Mouse (Mus musculus): ENCODE measurements around the gene Echdc2. TPM values are rescaled to one million over a fixed set of nuclear protein-coding genes. Genes with fewer than 3 reads are reported as not detected.
"Not testable (repeated sequence)": the region's sequence is repeated elsewhere in the genome, so short reads cannot be mapped to it uniquely, and the experiment has no call there.

Gene Echdc2
- polyA plus RNA-seq, 1 experiment from 2014 or later = 45.7 TPM

DNA sequence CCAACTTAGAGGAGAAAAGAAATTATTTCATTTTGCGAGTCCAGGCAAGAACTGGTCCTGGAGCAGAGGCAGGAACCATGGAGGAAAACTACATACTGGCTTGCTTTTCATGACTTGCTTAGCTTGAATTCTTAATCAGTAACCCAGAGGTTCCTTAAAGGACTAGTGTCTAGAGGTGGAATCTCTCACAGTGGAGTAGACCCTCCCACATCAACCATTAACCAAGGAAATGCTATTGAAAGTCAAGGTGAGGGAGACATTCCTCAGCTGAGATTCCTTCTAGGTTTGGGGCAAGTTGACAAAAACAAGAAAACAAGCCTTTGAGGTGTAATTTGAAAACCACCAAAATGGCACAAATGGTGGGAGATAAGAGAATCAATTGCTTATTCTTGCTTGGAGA is 20.4 kb upstream of the Echdc2 start, which contains the start of gene Scp2:
Gene Scp2 (minus strand): TSS at position 119 of the 400 bp plus-strand sequence.
- Histone ChIP-seq H3K4me1 (no peaks in the 10 kb centered on the region), H3K4me3 (no peak within 1 kb of the TSS), H3K9ac (no peak within 1 kb of the TSS), H3K27me3 (no peaks in the 10 kb centered on the region), H3K4me2 (no peak within 1 kb of the TSS), H3K27ac (no peak within 1 kb of the TSS), H3K9me3 (no peaks in the 10 kb centered on the region), H3K36me3 (no peaks in the 10 kb centered on the region)
- no peak for ATAC-seq (ENCODE audit: insufficient number of reproducible peaks, low FRiP score, low TSS enrichment, low read depth)
- 62% methylated on average over 1 of the region's 1 CpGs for WGBS

- not testable (repeated sequence) for H3K9ac ChIP-seq; H3K4me3 ChIP-seq; H3K4me1 ChIP-seq; H3K27ac ChIP-seq; H3K27me3 ChIP-seq; ATAC-seq (ENCODE audit: insufficient number of reproducible peaks, low FRiP score, low TSS enrichment, low read depth); H3K4me2 ChIP-seq; H3K9me3 ChIP-seq; H3K36me3 ChIP-seq
- WGBS = 42% methylated on average over 3 of the region's 3 CpGs
Measured at GRCm38 (mm10) chr4:108145554-108145953, 19.7 kb upstream of the Echdc2 start.

- not testable (repeated sequence) for H3K4me2 ChIP-seq; H3K9me3 ChIP-seq; H3K4me1 ChIP-seq; H3K9ac ChIP-seq; ATAC-seq (ENCODE audit: insufficient number of reproducible peaks, low FRiP score, low TSS enrichment, low read depth); H3K36me3 ChIP-seq; H3K27ac ChIP-seq; H3K27me3 ChIP-seq; H3K4me3 ChIP-seq
- WGBS = 82% methylated on average over 1 of the region's 1 CpGs
Measured at GRCm38 (mm10) chr4:108155141-108155540, 10.1 kb upstream of the Echdc2 start.

DNA sequence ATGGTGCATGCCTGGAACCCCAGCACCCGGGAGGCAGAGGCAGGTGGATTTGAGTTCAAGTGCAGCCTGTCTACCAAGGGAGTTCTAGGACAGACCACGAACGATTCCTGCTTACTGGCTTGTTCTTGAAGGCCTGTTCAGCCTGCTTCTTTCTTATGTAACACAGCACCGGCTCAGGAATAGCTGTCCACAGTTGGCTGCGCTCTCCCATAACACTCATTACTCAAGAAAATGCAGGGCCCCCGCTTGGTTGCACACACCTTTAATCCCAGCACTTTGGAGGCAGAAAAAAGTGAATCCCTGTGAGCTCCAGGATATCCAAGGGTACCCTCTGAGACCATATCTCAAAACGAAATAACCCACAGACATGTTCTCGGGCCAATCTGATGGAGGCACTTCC is 3.3 kb upstream of the Echdc2 start:
- WGBS = 91% methylated on average over 8 of the region's 8 CpGs
- H3K27me3 ChIP-seq = no peaks in the 10 kb centered on the region
- H3K9ac ChIP-seq = no peak overlapping the region
- ATAC-seq (ENCODE audit: insufficient number of reproducible peaks, low FRiP score, low TSS enrichment, low read depth) = no peak
- H3K4me2 ChIP-seq = no peak overlapping the region
- H3K9me3 ChIP-seq = no peaks in the 10 kb centered on the region
- no peaks in the 10 kb centered on the region for H3K36me3 ChIP-seq
- no peak overlapping the region for H3K27ac ChIP-seq
- no peak overlapping the region for H3K4me3 ChIP-seq
- H3K4me1 ChIP-seq = 0 out of 2 replicates have a peak, but pooled peaks cover 7% of the 10 kb centered on the region

- H3K4me3 ChIP-seq = no peak overlapping the region
- WGBS = 88% methylated on average over 3 of the region's 3 CpGs
- 0 out of 2 replicates have a peak, but pooled peaks cover 7% of the 10 kb centered on the region for H3K4me1 ChIP-seq
- H3K36me3 ChIP-seq = no peaks in the 10 kb centered on the region
- H3K27ac ChIP-seq = no peak overlapping the region
- no peak overlapping the region for H3K4me2 ChIP-seq
- no peaks in the 10 kb centered on the region for H3K27me3 ChIP-seq
- no peaks in the 10 kb centered on the region for H3K9me3 ChIP-seq
- no peak overlapping the region for H3K9ac ChIP-seq
- ATAC-seq (ENCODE audit: insufficient number of reproducible peaks, low FRiP score, low TSS enrichment, low read depth) = no peak
Measured at GRCm38 (mm10) chr4:108163291-108163690, 1.9 kb upstream of the Echdc2 start.

- Histone ChIP-seq H3K9me3 (no peaks in the 10 kb centered on the region), H3K9ac (no peak overlapping the region), H3K27me3 (no peaks in the 10 kb centered on the region), H3K4me1 (0 out of 2 replicates have a peak, but pooled peaks cover 7% of the 10 kb centered on the region), H3K4me2 (no peak overlapping the region), H3K27ac (no peak overlapping the region), H3K4me3 (no peak overlapping the region), H3K36me3 (peaks cover 17% of the 10 kb centered on the region)
- 79% methylated on average over 4 of the region's 4 CpGs for WGBS
- no peak for ATAC-seq (ENCODE audit: insufficient number of reproducible peaks, low FRiP score, low TSS enrichment, low read depth)
Measured at GRCm38 (mm10) chr4:108166874-108167273, 1.6 kb downstream of the Echdc2 start.

DNA sequence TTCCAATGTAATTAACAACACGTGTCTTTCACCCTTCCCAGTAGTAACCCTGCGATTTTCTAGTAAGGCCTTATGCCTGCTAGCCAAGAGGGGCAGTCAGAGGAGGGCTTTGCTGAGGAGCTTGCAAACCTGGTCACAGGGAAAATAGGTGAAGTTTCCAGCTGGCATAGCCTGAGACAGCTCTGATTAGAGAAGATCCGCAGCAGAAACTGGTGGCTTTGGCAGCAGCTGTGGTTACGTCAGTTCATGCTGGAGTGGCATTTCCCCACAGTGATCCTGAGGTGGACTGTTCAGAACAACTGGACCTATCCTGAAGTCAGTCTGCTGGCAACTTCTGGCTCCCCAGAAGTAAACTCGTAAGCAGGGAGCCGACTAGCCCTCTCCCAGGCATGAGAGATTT is 2.8 kb downstream of the Echdc2 start:
- Histone ChIP-seq H3K4me3 (no peak overlapping the region), H3K4me2 (no peak overlapping the region), H3K36me3 (peaks cover 24% of the 10 kb centered on the region), H3K4me1 (0 out of 2 replicates have a peak, but pooled peaks cover 7% of the 10 kb centered on the region), H3K27me3 (no peaks in the 10 kb centered on the region), H3K9me3 (no peaks in the 10 kb centered on the region), H3K9ac (no peak overlapping the region), H3K27ac (no peak overlapping the region)
- no peak for ATAC-seq (ENCODE audit: insufficient number of reproducible peaks, low FRiP score, low TSS enrichment, low read depth)
- WGBS = 62% methylated on average over 6 of the region's 6 CpGs

GRCm38 (mm10) chr4:108182278-108182677 is 17.0 kb downstream of the Echdc2 start:
- H3K4me3 ChIP-seq = no peak overlapping the region
- peaks cover 18% of the 10 kb centered on the region; the same call in 1 of the 2 replicates for H3K36me3 ChIP-seq
- no peak overlapping the region for H3K9ac ChIP-seq
- 62% methylated on average over 1 of the region's 1 CpGs for whole genome bisulfite sequencing
- no peak overlapping the region for H3K27ac ChIP-seq
- H3K27me3 ChIP-seq = no peaks in the 10 kb centered on the region
- no peaks in the 10 kb centered on the region for H3K9me3 ChIP-seq
- no peaks in the 10 kb centered on the region for H3K4me1 ChIP-seq
- no peak overlapping the region for H3K4me2 ChIP-seq
- no peak for ATAC-seq (ENCODE audit: insufficient number of reproducible peaks, low FRiP score, low TSS enrichment, low read depth)

DNA sequence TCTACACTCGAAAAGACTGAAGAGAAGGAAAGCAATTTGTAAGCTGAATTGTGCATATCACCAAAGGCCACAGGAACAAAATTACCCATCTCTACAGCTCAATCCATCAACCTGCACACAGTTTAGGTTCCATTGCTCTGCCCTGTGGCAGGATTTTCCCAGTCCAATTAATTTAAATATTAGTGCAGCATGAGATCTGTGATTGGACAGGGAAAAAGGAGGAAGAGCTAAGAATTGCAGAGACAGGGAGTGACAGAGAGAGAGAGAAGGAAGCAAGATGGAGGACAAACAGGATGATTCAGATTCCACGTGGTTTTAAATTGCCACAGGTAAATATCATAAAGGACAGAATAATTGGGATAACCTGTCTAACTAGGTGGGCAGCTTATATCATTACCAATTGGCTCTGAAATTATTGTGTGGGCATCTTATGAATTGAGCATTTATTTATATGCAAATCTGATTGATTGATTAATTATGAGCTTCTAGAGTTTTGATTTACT is 27.6 kb downstream of the Echdc2 start:
- Histone ChIP-seq H3K9ac (no peak overlapping the region), H3K9me3 (no peaks in the 10 kb centered on the region; the same call in 1 of the 2 replicates), H3K4me1 (peaks cover 5% of the 10 kb centered on the region), H3K27me3 (no peaks in the 10 kb centered on the region), H3K36me3 (no peaks in the 10 kb centered on the region), H3K27ac (no peak overlapping the region), H3K4me3 (no peak overlapping the region), H3K4me2 (no peak overlapping the region)
- ATAC-seq (ENCODE audit: insufficient number of reproducible peaks, low FRiP score, low TSS enrichment, low read depth) = no peak
- WGBS = 81% methylated on average over 2 of the region's 2 CpGs

GRCm38 (mm10) chr4:108196277-108196855 is 31.1 kb downstream of the Echdc2 start:
- no peak for ATAC-seq (ENCODE audit: insufficient number of reproducible peaks, low FRiP score, low TSS enrichment, low read depth)
- no peak overlapping the region for H3K4me2 ChIP-seq
- 68% methylated on average over 6 of the region's 6 CpGs for WGBS
- no peak overlapping the region for H3K27ac ChIP-seq
- H3K4me1 ChIP-seq = peaks cover 5% of the 10 kb centered on the region
- H3K9ac ChIP-seq = no peak overlapping the region
- no peaks in the 10 kb centered on the region; the same call in 1 of the 2 replicates for H3K9me3 ChIP-seq
- no peaks in the 10 kb centered on the region for H3K27me3 ChIP-seq
- no peaks in the 10 kb centered on the region for H3K36me3 ChIP-seq
- H3K4me3 ChIP-seq = no peak overlapping the region

DNA sequence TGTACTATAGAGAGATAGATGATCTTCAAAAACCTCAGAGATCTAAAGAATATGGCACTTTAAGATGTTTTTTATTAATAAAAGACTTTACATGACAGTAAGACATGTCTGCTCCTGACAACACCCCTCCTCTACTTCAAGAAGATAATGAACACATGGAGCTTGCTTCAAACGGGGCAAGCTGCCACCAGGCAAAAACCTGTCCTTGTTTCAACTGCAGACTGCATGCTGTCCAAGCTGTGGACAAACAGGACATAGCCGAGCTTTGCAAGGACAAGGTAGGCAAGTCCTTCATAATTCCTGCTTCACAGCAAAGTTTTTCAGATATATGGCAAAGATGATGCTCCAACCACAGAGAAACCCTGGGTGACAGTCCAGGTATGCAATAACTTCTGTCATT is 34.0 kb downstream of the Echdc2 start:
- no peak overlapping the region for H3K4me2 ChIP-seq

DNA sequence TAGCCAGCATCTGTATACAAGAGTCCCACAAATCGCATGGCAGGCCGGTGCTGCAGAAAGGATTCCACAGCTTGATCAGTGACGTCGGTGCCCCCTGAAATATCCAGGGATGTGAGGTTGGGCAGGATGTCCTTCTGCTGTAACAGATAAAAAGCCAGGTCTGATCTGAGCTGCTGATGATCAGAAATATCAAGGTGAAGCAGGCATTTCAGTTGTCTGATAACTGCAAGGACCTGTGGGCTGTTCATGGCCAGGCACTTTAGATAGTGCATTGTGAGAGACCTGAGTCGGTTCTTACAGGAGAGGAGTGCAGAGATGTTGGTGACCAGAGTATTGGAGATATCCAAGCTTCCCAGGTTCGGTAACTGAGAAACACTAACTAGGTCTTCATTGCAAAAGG is 39.4 kb downstream of the Echdc2 start:
- no peak overlapping the region for H3K27ac ChIP-seq
- no peaks in the 10 kb centered on the region for H3K36me3 ChIP-seq
- ATAC-seq (ENCODE audit: insufficient number of reproducible peaks, low FRiP score, low TSS enrichment, low read depth) = no peak
- no peaks in the 10 kb centered on the region for H3K27me3 ChIP-seq
- no peak overlapping the region for H3K4me2 ChIP-seq
- no peaks in the 10 kb centered on the region for H3K4me1 ChIP-seq
- H3K9me3 ChIP-seq = no peaks in the 10 kb centered on the region
- WGBS = 84% methylated on average over 6 of the region's 6 CpGs
- H3K4me3 ChIP-seq = no peak overlapping the region
- H3K9ac ChIP-seq = no peak overlapping the region

More for the DNA sequence above, 34.0 kb downstream of the Echdc2 start:
- Histone ChIP-seq H3K9ac (no peak overlapping the region), H3K27me3 (no peaks in the 10 kb centered on the region), H3K4me1 (peaks cover 5% of the 10 kb centered on the region), H3K9me3 (no peaks in the 10 kb centered on the region), H3K4me3 (no peak overlapping the region), H3K36me3 (no peaks in the 10 kb centered on the region), H3K27ac (no peak overlapping the region)
- ATAC-seq (ENCODE audit: insufficient number of reproducible peaks, low FRiP score, low TSS enrichment, low read depth) = no peak
- WGBS = 56% methylated on average over 2 of the region's 2 CpGs
